Mouse (Mus musculus): ENCODE measurements around the gene Fam219b.
A peak's percentile ranks its signal among the peaks of the same experiment; 100 is the strongest.

DNA sequence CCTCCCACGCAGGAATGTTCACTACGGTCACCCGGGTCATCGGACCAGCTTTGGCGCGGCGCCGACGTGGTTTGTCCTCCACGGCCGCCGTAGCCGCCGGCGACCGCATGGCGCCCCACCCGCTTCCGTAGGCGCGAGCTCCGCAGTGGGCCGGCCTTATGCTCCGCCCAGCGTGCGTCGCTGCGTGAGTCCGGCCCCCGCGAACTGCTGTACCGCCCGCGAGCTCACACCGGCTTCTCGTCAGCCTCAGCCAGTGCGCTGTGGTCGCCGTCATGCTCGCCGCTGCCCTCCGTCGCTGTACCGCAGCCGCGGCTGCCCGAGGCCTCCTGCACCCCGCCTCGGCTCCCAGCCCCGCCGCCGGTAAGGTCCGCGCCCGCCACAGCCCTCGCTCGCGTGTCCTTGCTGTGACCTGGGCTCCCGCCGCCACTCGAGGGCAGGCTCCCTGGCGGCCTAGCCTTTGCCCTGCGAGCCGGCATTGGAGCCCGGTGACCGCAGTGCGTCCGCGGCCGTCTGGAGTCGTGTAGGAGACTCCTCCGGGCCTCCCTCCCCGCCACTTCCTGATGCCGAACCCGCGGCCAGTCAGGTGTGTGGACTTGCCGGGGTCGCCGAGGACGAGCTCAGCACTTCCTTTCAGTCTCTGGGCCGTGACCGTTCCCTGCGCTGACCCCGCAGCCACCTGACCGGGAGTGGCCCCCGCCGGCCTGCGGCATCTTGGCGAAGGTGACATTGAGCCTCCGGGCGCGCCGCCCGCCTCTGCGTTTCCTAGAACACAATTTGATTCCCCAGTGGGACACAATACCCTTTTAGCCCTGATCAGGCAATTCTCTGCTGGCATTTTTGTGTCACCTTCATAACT, 16.0 kb upstream of the Fam219b start, which contains the start of gene Cox5a:
- TF ChIP-seq CTCF (IDR thresholded peaks at IDR 0.05; ENCODE audit: low read depth) (peak; percentile 28), EP300 (IDR thresholded peaks at IDR 0.05; ENCODE audit: low read depth) (no peak; the same call in 1 of the 2 replicates)

All from liver, postnatal 0 days (tissue).